ENCODE assay signal across 7 mouse cellular contexts in the genomic region with DNA sequence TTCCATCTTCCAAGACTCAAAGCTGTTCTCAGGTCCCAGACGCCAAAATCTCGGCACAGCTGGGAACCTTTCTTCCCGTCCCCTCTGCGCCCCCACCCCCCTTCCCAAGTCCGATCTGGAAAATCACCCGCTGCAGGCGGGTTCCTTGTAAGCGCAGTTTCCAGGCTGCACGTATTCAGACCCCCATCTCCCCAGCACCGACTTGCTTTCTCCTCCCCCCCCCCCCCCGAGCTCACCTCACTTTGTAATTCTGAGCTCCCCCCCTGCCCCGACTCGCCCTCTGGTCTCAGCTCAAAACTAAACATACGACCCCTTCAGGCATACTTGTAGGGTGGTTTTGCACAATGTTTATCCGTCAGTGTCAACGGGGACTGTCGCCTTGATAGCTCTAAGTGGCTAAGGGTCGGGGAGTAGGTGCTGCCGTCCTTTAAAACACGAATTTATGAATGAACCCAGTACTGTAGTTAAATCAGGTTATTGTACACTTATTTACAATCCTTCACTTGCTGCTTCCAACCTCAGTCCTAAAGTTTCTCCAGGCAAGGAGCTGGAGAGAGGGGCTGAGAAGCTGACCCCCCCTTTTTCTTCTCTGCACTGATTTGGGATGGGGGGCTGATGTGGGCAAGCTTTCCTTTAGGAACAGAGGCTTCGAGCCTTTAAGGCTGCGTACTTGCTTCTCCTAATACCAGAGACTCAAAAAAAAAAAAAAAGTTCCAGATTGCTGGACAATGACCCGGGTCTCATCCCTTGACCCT. TPM values are rescaled to one million over a fixed set of nuclear protein-coding genes. Genes with fewer than 3 reads are reported as not detected.
DNase-seq lines count a peak whose midpoint lies in the region; ATAC-seq and TF ChIP-seq lines count a peak whose summit lies in the region.

No protein-coding gene starts in this region.

- no peak for DNase-seq in lung, adult 18-20 months
- no peak for DNase-seq in embryonic facial prominence, embryonic 10.5 days (ENCODE audit: low spot score)
- DNase-seq in hindbrain, postnatal 0 days (ENCODE audit: low spot score), result peak; percentile 41
- DNase-seq in urinary bladder, postnatal 10 days (ENCODE audit: low spot score), result no peak
- no peak for DNase-seq in frontal cortex, postnatal 25 days (ENCODE audit: low spot score in 2 of 2)

- H3K27me3 ChIP-seq in lung, embryonic 16.5 days (ENCODE audit: control insufficient read depth, insufficient read depth, low read depth, low read length), result peaks cover 18% of the 10 kb centered on the region
- H3K27me3 ChIP-seq in embryonic facial prominence, embryonic 10.5 days (replicated peaks; ENCODE audit: low read depth, poor library complexity, severe bottlenecking), result peaks cover 71% of the 10 kb centered on the region
- peaks cover 11% of the 10 kb centered on the region for H3K27me3 ChIP-seq in hindbrain, postnatal 0 days (ENCODE audit: insufficient read depth, low read length)
- H3K27me3 ChIP-seq in myocyte (ENCODE audit: control insufficient read depth, insufficient read depth, insufficient read length), result no peaks in the 10 kb centered on the region

- no peaks in the 10 kb centered on the region for H3K36me3 ChIP-seq in lung, embryonic 16.5 days (ENCODE audit: control insufficient read depth, insufficient read depth, low read length)
- H3K36me3 ChIP-seq in embryonic facial prominence, embryonic 10.5 days (replicated peaks), result no peaks in the 10 kb centered on the region
- no peaks in the 10 kb centered on the region for H3K36me3 ChIP-seq in hindbrain, postnatal 0 days (ENCODE audit: insufficient read depth, low read length)
- H3K36me3 ChIP-seq in myocyte (ENCODE audit: control insufficient read depth, insufficient read depth), result peaks cover 4% of the 10 kb centered on the region

- H3K9me3 ChIP-seq in lung, embryonic 16.5 days (ENCODE audit: control insufficient read depth, low read length), result no peaks in the 10 kb centered on the region
- no peaks in the 10 kb centered on the region for H3K9me3 ChIP-seq in embryonic facial prominence, embryonic 10.5 days
- H3K9me3 ChIP-seq in hindbrain, postnatal 0 days (ENCODE audit: low read length), result no peaks in the 10 kb centered on the region

- no peaks in the 10 kb centered on the region for H3K79me2 ChIP-seq in myocyte (ENCODE audit: control insufficient read depth, insufficient read depth)

- TF ChIP-seq CTCF in hindbrain, postnatal 0 days (IDR thresholded peaks at IDR 0.05; ENCODE audit: low read depth), result no peak

- peak overlapping the region; percentile 89 for H3K4me2 ChIP-seq in lung, embryonic 16.5 days (ENCODE audit: low read depth, low read length)
- peak overlapping the region; percentile 91 for H3K4me2 ChIP-seq in hindbrain, postnatal 0 days (ENCODE audit: low read depth, low read length)
- H3K4me2 ChIP-seq in myocyte (ENCODE audit: low read depth), result peak overlapping the region; percentile 92

- peak overlapping the region; percentile 28 for H3ac ChIP-seq in myocyte (ENCODE audit: control insufficient read depth, insufficient read length)

- peaks cover 27% of the 10 kb centered on the region for H3K4me1 ChIP-seq in lung, embryonic 16.5 days (replicated peaks; ENCODE audit: control insufficient read depth, insufficient read depth, low read length)
- H3K4me1 ChIP-seq in embryonic facial prominence, embryonic 10.5 days, result peaks cover 60% of the 10 kb centered on the region
- peaks cover 14% of the 10 kb centered on the region for H3K4me1 ChIP-seq in hindbrain, postnatal 0 days (ENCODE audit: insufficient read depth, low read length)

- TF ChIP-seq POLR2A in myocyte (IDR thresholded peaks at IDR 0.05; ENCODE audit: insufficient read length, low read depth), result no peak

- ATAC-seq in lung, embryonic 16.5 days (ENCODE audit: low read depth), result no peak
- no peak for ATAC-seq in hindbrain, postnatal 0 days

- H3K4me3 ChIP-seq in lung, embryonic 16.5 days (ENCODE audit: low read length), result peak overlapping the region; percentile 57
- H3K4me3 ChIP-seq in embryonic facial prominence, embryonic 10.5 days, result peak overlapping the region; percentile 71
- H3K4me3 ChIP-seq in hindbrain, postnatal 0 days (ENCODE audit: low read length), result peak overlapping the region; percentile 55
- peak overlapping the region; percentile 70 for H3K4me3 ChIP-seq in myocyte

- WGBS in lung, embryonic 16.5 days, result under 1% methylated on average over 22 of the region's 23 CpGs
- WGBS in embryonic facial prominence, embryonic 10.5 days, result under 1% methylated on average over 23 of the region's 23 CpGs
- under 1% methylated on average over 23 of the region's 23 CpGs for WGBS in hindbrain, postnatal 0 days

- H3K27ac ChIP-seq in lung, embryonic 16.5 days (ENCODE audit: low read length), result peak overlapping the region; percentile 82
- peak overlapping the region; percentile 86 for H3K27ac ChIP-seq in embryonic facial prominence, embryonic 10.5 days (replicated peaks)
- H3K27ac ChIP-seq in hindbrain, postnatal 0 days, result peak overlapping the region; percentile 74; the same call in 1 of the 2 replicates

- H3K9ac ChIP-seq in lung, embryonic 16.5 days (ENCODE audit: low read length), result peak overlapping the region; percentile 71
- peak overlapping the region; percentile 66; the same call in 1 of the 2 replicates for H3K9ac ChIP-seq in hindbrain, postnatal 0 days (replicated peaks; ENCODE audit: low read length)

TF ChIP-seq in myocyte, 11 proteins besides CTCF, POLR2A, EP300 and RAD21:
- no peak for TF ChIP-seq E2F4 (IDR thresholded peaks at IDR 0.05; ENCODE audit: insufficient read depth)
- no peak for TF ChIP-seq REST (IDR thresholded peaks at IDR 0.05; ENCODE audit: insufficient read depth, insufficient read length)
- TF ChIP-seq SRF (IDR thresholded peaks at IDR 0.05; ENCODE audit: control insufficient read depth, insufficient read length, low read depth), result no peak
- no peak for TF ChIP-seq MAX (IDR thresholded peaks at IDR 0.05; ENCODE audit: low read depth)
- no peak for TF ChIP-seq TCF3 (IDR thresholded peaks at IDR 0.05; ENCODE audit: insufficient read length, low read depth)
- no peak for TF ChIP-seq MYOG (IDR thresholded peaks at IDR 0.05; ENCODE audit: control insufficient read depth in 1 of 3, insufficient read depth in 1 of 3, insufficient read length in 2 of 3, low read depth in 2 of 3)
- no peak for TF ChIP-seq USF1 (IDR thresholded peaks at IDR 0.05; ENCODE audit: low read depth)
- no peak for TF ChIP-seq POLR2AphosphoS2 (IDR thresholded peaks at IDR 0.05; ENCODE audit: insufficient read length, low read depth)
- TF ChIP-seq CEBPB (IDR thresholded peaks at IDR 0.05; ENCODE audit: insufficient read depth, poor library complexity, severe bottlenecking), result no peak
- no peak for TF ChIP-seq TCF12 (IDR thresholded peaks at IDR 0.05; ENCODE audit: insufficient read depth, poor library complexity, severe bottlenecking)
- TF ChIP-seq MYOD1 (IDR thresholded peaks at IDR 0.05; ENCODE audit: control insufficient read depth in 1 of 3, insufficient read length in 2 of 3, low read depth in 2 of 3), result no peak

RNA-seq across cellular contexts. Expression of gene Fos, which starts 0.9 kb away (rescaled TPM):
- polyA plus RNA-seq in lung, embryonic 16.5 days (2015; fragmentation: Nextera tagmentation; extraction: Ambion mirVana), result 6.8 and 7.9 TPM in 2 replicates
- 1.4 and 1.8 TPM in 2 replicates for polyA plus RNA-seq in embryonic facial prominence, embryonic 10.5 days (2016; fragmentation: Nextera tagmentation; extraction: Ambion mirVana)
- total RNA-seq in hindbrain, postnatal 0 days (2014; rRNA removed), result 20.7 and 23.4 TPM in 2 replicates
- 12.1 and 13.5 TPM in 2 replicates for polyA plus RNA-seq in hindbrain, postnatal 0 days (2015; fragmentation: Nextera tagmentation; extraction: Ambion mirVana)
- 3.1 TPM for polyA plus RNA-seq in myocyte (2012; fragmentation: generic; extraction: Trizol)
